Mouse (Mus musculus) layer of hippocampus, adult 2 months (tissue): ENCODE data around the gene Pitpnm2. TPM values are rescaled to one million over a fixed set of nuclear protein-coding genes. Genes with fewer than 3 reads are reported as not detected.

ENCODE experiments used
- DNase-seq, 2 experiments: peaks; one replicate each; pipeline ENCODE4 v3.0.0; 2022; ENCODE audit warnings: low spot score in 2 of 2
- H3K27ac ChIP-seq: fragments of 200-600 bp; 2 replicates; pipeline ENCODE4 v1.8.1; 2022
- H3K4me3 ChIP-seq: fragments of 200-600 bp; 2 replicates; pipeline ENCODE4 v1.8.1; 2022; ENCODE audit warnings: mild to moderate bottlenecking
- CTCF ChIP-seq: fragments of 200-600 bp; conservative IDR thresholded peaks from 2 replicates; pipeline ENCODE4 v1.8.1; 2022; ENCODE audit warnings: antibody characterized with exemption, mild to moderate bottlenecking, moderate library complexity
- total RNA-seq, 2 experiments: library from RNA; stranded (reverse); gene quantifications; 2 replicates each; pipeline ENCODE4 v1.2.3; 2021

Gene Pitpnm2
- total RNA-seq, 2 experiments from 2014 or later: 379 to 394 TPM

DNA sequence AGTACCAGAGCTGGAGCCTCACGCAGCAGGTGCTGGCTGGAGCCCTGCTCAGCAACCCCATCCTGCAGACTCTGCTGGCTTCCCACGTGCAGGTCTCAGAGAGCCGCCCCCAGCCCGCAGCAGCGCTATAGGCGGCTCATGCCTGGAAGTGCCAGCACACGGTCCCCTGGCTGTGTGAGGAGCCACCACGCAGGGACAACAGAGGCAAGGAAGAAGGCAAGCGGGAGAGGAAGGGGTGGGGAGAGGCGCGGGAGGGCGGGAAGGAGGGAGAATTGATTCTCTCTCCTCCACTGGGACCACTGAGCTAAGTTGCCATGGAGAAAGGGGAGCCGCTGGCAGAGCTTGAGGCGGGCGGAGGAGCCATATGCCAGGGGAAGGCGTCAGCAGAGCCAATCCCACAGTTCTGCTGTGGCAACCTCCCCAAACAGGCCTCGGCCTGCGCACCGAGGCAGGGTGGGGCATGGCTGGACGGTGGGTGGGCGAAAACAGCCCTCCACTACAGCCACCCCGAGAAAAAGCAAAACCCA, 62.5 kb downstream of the Pitpnm2 start:
- TF ChIP-seq CTCF: no peak
- peak overlapping the region; percentile 80 for H3K4me3 ChIP-seq

DNA sequence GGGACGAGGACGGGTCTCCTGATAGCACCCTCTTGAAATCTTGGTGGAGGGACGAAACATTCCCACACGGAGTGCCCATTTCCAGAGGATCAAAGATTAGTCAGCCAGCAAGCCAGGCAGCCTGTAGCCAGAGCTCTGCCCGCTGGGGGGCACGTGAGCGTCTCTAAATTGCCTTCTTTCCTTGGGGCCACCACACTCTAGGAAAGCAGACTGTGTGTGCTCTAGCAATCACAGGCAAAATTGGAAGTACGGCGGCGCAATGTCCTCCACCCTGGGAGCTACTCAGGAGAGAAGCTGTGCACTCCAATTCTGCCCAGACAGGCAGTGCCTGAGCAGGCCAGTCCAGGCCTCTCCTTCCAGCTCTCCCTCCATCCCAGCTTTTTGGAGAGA, 63.1 kb downstream of the Pitpnm2 start:
- DNase-seq: peak; percentile 59 to 62
- H3K27ac ChIP-seq: peak overlapping the region; percentile 97
- H3K4me3 ChIP-seq: peak overlapping the region; percentile 80
- TF ChIP-seq CTCF: peak; percentile 65

More for the DNA sequence above, 62.5 kb downstream of the Pitpnm2 start:
- DNase-seq: peak; percentile 79 to 90
- peak overlapping the region; percentile 97 for H3K27ac ChIP-seq

DNA sequence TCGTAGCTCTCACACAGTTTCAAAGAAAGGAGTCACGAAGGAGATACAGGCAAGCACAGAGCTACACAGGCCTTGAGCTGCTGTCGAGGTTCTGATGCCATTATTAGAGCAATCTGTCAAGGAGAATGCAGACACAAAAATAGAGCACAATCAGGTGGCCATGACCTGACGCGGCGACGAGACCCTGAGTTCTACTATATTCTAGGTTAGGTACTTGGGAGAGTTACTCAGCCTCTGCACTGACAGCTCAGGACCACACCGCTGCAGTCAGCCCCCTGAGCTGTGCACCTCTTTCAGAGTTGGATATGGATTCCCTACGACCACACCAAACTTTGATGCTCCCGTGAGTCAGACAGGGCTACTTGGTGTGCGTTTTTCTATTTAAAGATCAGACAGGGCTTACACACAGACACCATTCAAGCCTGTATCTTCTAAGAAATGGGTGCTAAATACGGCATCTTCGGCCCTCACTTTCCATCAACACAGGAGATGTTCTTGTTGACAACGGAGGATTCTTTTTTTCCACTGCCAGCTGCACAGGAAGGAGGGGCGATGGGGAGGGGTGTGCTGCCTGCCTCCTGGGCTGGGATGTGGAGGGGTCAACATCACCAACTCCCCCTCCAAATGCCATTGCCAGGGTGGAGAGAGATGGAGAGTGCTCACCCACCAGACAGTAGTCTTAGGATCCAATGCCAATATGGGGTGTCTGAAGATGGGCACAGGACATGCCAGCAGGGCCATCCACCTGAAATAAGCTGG, 63.7 kb downstream of the Pitpnm2 start:
- TF ChIP-seq CTCF: no peak
- no peak for DNase-seq
- peak overlapping the region; percentile 97 for H3K27ac ChIP-seq
- peak overlapping the region; percentile 80 for H3K4me3 ChIP-seq

DNA sequence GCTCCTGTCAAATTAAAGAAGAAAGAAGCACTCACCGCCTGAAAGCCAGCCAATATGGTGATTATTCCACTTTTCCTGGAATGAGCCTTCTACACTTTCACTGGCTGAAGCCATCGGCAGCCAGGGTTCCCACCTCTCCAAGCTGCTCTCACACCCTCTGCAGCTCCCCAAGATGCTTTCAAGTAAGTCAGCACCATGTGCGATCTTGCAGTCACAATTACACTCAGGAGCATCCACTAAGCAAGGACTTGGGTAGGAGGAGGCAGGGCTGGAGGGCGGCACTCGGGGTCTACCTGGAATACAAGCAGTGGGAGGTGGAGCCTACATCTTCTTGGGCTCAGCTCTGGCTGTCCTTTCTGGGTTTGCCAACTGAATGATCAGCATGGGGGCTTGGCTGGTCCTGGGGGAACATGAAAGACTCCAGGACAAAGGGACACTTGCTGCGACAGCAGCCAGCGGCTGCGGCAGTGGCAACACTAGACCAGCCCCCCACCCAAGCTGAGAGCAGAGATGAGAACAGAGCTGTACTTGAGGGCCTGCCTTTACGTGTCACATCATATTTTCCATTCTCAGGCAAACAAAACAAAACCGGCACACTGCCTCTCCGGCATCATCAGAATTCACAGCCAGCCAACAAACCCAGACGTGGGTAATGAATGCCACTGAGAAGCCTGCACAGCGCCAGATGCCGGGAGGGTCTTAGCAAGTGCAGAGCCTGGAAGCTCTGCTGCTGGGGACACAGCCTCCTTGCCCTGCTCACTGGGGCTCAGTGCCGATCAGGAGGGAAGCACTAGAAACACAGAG, 64.5 kb downstream of the Pitpnm2 start:
- Histone ChIP-seq H3K4me3 (peak overlapping the region; percentile 80), H3K27ac (peak overlapping the region; percentile 97)
- DNase-seq: no peak
- TF ChIP-seq CTCF: no peak

DNA sequence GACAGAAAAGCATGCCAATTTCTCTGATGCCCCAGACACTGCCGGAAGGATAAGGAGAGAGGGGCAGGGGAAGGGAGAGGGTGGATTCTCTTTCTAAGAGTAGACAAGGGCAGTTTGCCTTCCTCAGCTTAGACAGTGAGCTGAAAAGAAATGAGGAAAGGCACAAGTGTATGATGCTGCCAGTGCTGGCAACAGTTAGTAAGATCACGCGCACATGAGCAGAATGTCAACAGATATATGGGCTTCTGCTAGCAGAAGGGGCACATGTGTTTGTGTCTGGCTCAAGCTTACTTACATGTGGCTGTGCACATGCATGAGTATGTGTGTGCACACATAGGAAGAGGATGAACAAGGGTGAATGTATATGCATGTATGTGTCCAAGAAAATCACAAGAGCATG, 65.4 kb downstream of the Pitpnm2 start:
- peak overlapping the region; percentile 97 for H3K27ac ChIP-seq
- TF ChIP-seq CTCF: no peak
- H3K4me3 ChIP-seq: peak overlapping the region; percentile 80
- DNase-seq: no peak

DNA sequence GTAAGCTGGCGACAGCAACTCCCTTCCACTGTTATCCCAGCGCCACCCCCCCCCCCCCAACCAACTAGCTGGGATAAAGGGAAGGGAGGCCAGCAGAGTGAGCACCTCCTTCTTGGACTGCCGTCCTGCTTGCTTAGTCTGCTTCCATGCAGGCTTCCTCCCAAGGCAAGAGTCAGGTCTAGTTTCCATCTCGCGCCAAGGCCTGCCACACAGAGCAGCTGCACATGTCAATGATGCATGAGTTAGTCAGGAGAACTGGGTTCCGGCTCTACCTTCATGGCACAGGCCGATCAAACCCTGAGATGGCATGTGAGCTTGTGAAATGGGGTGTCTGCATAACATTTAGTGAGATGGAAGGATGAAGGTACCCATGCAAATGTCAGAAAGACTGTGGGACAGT, 66.9 kb downstream of the Pitpnm2 start:
- DNase-seq: no peak
- peak overlapping the region; percentile 80 for H3K4me3 ChIP-seq
- no peak for TF ChIP-seq CTCF
- peak overlapping the region; percentile 97 for H3K27ac ChIP-seq

DNA sequence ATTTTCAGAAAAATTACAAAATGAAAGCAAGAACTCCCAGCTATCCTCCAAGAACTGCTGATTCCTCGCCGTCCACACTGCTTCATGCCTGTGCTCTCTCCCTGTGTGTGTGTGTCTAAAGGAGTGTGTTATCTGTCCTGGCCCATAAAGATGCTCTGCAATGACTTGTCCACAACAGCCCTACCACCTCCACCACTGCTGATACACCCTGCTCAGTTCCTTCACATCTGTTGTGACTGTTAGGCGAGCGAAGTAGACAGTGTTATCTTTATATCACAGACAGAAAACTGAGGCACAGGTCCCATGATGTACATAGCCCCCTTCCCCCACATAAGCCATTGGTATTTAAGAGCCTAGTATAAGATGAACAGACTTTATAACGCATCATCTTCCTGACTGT, 67.5 kb downstream of the Pitpnm2 start:
- H3K27ac ChIP-seq: peak overlapping the region; percentile 97
- DNase-seq: no peak
- TF ChIP-seq CTCF: no peak
- H3K4me3 ChIP-seq: peak overlapping the region; percentile 80

DNA sequence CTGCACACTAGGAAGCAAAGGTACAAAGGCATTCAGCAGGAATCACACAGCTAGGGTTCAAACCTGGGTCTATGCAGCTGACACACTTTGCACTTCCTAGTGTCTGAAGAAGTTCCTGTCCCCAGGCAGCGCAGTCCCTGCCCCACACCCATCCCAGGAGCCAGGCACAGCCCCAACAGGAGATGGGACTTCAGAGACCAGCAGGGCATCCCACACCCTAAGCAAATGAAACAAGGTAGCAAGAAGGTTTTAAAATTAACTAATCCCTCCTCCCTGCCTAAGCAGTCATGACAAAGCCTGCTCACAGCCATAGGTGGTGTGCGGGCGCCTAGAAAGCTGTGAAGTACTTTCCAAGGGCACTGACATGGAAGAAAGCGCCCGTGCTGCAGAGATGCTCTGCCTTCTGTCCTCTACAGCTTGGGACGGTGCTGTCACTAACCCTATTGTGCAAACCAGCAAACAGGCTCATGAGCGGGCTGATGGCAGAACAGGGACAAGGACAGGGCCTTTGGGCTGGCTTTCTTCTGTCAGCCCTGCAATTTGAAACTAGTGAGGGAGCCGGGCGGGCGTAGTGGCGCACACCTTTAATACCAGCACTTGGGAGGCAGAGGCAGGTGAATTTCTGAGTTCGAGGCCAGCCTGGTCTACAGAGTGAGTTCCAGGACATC, 68.9 kb downstream of the Pitpnm2 start:
- H3K4me3 ChIP-seq: peak overlapping the region; percentile 40
- no peak for TF ChIP-seq CTCF
- H3K27ac ChIP-seq: peak overlapping the region; percentile 76
- no peak for DNase-seq

DNA sequence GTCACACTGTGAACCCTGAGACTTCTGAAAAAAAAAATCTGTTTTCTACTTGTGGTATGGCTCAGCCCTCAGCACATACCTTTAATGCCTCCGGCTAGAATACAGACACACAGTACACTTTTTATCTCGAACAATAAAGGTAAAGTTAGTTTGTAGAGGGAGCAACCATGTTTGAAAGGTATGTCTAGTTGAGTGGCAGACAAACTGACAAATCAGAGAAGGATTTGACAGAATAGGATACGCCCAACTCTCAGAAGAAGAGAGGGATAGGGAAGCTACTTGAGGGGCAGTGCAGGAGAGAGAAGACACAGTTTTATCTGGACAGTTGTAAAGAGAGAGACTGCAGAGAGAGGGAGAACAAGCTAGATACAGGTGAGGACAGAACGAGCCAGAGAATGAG, 70.1 kb downstream of the Pitpnm2 start:
- no peak for DNase-seq
- H3K4me3 ChIP-seq: no peak overlapping the region; the same call in 1 of the 2 replicates
- no peak for TF ChIP-seq CTCF
- H3K27ac ChIP-seq: peak overlapping the region; percentile 54; the same call in 1 of the 2 replicates

DNA sequence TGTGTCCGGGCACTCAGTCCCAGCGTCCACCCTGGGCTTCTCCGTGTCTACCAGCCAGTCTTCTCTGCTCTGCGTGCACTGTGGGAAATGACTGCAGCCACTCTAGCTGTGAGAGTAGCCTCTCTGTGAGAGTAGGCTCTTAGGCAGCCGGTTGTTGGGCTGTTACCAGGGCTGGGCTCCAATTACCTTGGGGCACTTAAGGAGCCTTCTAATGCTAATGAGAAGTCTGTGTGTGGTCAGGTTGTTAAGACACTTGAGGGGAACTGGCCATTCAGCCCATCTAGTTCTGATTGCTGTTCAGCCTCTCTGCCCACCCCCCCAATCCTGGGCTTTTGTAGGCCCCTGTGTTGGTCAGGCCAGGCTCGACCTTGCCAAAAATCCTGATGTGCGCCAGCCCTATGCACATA, 72.8 kb downstream of the Pitpnm2 start:
- Histone ChIP-seq H3K27ac (peak overlapping the region; percentile 54), H3K4me3 (no peak overlapping the region)
- TF ChIP-seq CTCF: no peak
- no peak for DNase-seq

DNA sequence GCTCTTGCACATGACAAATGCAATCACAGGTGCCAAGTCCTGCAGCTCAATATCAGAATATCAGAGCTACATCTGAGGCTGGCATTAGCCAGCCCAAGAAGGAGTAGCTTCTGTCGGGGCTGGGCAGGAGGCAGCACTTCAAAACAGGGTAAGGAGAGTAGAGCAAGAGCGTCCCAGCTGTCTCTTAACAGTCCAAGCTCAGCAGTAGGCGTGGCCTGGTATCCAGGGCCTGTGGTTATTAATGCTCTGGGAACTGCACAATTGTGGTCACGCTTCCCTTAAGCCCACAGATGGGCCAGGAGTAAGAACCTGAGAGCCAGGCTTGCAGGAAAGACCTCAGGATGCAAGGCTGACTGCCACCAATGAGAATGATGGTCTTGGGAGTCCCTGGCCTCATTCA, 74.4 kb downstream of the Pitpnm2 start:
- DNase-seq: no peak
- H3K4me3 ChIP-seq: no peak overlapping the region
- no peak for TF ChIP-seq CTCF
- H3K27ac ChIP-seq: peak overlapping the region; percentile 88

DNA sequence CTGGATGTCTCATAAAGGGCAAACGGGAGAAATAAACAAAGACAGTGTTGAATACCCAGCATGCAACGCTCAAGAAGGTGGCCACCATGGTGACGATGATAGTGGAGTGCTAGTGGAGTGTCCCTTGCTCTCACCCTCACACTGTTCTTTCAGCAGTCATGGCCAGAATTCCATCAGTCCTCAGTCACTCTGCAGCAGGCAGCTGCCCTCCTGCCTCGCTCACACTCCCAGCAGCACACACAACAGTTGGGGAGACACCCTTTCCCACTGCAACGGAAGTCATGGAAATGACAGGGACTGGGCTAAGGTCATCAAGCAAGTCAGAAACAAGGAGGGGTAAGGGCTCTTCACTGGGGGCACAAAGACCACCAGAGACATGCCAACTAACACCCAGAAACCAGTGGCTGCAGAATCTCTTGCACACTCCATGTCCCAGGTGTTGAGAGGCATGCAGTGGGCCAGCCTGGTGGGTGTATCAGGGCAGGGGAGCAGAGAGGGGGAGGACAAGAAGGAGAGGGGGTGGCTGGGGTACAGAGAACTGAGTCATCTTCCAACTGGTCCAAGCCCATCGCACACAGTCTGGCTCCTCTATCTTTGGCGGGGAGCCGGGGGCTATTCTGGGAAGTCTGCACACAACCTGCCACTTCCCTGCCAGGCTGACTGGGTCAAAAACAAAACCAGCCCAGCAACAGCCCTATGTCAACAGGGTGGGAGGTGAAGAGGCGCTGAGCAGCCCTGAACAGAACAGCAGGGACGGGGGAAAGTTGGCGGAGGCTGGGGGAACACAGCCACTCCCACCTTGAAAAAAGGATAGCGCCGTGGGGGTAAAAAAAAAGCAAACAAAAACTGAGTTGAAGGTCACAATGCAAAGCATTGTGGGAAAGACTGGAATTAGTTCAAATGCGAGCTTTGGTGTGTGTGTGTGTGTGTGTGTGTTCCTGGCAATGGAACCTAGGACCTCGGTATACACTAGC, 76.3 kb downstream of the Pitpnm2 start:
- H3K4me3 ChIP-seq: no peak overlapping the region
- peak overlapping the region; percentile 88 for H3K27ac ChIP-seq
- TF ChIP-seq CTCF: no peak
- peak; percentile 89 for DNase-seq
